Mouse (Mus musculus) left cerebral cortex, postnatal 36 days (tissue): ENCODE measurements around the gene Mrgpra9. TPM values are rescaled to one million over a fixed set of nuclear protein-coding genes. Genes with fewer than 3 reads are reported as not detected.
"Not testable (repeated sequence)": the region's sequence is repeated elsewhere in the genome, so short reads cannot be mapped to it uniquely, and the experiment has no call there.

Experiments used
- DNase-seq, 2 experiments: peaks; one replicate each; pipeline ENCODE4 v3.0.0; 2021 to 2022; ENCODE audit warnings: low spot score in 2 of 2, mixed read lengths in 1 of 2
- intact Hi-C: fragments of 180-260 bp; cut with DNase I; formaldehyde crosslinking; loops from one replicate; pipeline ENCODE4 v1.15.1; 2025
- total RNA-seq, 2 experiments: library from RNA; stranded (reverse); gene quantifications; 2 replicates each; pipeline ENCODE4 v1.2.3; 2021

Mrgpra9 gene
- total RNA-seq, result not detected

DNA sequence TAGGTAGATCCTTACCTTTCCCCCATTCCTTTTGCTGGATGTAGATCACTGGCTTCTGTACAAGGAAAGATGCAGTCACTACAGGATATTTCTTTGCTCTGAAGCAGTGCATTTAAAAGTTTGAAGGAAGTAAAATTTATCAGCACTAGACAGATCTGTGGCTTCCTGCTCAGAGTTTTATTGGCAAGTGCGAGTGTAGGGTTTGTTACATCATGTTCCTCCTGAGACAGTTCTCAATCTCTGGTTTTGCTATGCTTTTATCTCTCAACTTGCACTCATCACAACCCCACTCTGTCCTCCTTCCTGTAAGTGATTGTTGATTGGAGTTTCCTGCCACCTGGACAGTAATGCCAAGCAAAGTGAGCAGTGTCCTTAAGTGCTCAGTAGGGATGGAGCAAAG, at the start of gene Mrgpra9:
Gene Mrgpra9, minus strand, starts transcription at position 79 of the 400 bp plus-strand sequence.
- intact Hi-C loops, result no loop called here

GRCm38 (mm10) chr7:47299612-47300011, 47.0 kb upstream of the Mrgpra9 start:
- not testable (repeated sequence) for DNase-seq
- intact Hi-C loops, result loop anchor here (10.0 kb wide), 1 partner anchor 65 kb away; no protein-coding TSS in a partner anchor

More for the DNA sequence above, at the start of gene Mrgpra9:
- no peak for DNase-seq

- intact Hi-C loops, DNase-seq: not testable (repeated sequence)
These were observed 18.9 kb upstream of the Mrgpra9 start for GRCm38 (mm10) chr7:47271547-47271946.

DNA sequence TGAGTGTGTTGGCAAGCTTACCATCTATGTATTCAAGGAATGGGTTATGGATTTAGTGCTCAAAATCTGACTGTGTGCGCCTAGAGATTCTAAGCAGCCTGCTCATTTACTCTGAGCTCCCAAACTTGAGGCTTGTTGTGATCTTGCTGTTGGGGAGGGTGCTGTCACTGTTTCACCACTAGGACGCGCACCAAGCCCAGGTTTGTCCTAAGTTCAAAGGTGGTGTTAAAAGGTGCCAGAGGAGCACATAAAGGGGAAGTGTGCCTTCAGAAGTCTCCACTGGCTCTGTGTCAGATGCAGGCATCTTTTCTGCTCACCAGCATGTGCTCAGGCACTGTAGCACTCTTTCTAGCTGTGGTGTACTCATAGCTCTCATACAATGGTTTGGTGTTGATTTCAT, 8.0 kb downstream of the Mrgpra9 start:
- intact Hi-C loops, result no loop called here
- DNase-seq, result no peak

DNA sequence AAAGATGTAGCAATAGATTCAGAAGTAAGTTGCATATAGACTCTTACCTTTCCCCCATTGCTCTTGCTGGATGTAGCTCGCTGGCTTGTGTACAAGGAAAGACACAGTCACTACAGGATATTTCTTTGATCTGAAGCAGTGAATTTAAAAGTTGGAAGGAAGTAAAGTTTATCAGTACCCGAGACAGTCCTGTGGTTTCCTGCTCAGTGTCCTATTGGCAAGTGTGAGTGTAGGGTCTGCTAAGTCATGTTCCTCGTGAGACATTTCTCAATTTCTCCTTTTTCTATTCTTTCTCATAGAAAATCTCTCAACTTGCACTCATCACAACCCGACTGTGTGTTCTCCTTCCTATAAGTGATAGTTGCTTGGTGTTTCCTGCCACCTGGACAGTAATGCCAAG, 47.8 kb downstream of the Mrgpra9 start, which contains the start of gene Mrgpra6:
Gene Mrgpra6, minus strand, starts transcription at position 91 of the 400 bp plus-strand sequence.
- intact Hi-C loops, result loop anchor here (10.0 kb wide), 1 partner anchor 80 kb away; no protein-coding TSS in a partner anchor
- no peak for DNase-seq

GRCm38 (mm10) chr7:47195271-47195670, 57.4 kb downstream of the Mrgpra9 start:
- no peak for DNase-seq
- intact Hi-C loops, result no loop called here

Other genes with a start within 250 kb of the Mrgpra9 start
- 10 to 100 TPM; 15.1 TPM for gene Spty2d1, start 244.4 kb downstream of the Mrgpra9 start, total RNA-seq
- 10 to 100 TPM; 15.1 to 17.1 TPM for gene Tmem86a, start 202.2 kb downstream of the Mrgpra9 start, total RNA-seq
- gene Ptpn5, start 119.2 kb downstream of the Mrgpra9 start, total RNA-seq, result 100 to 1,000 TPM; 149 to 184 TPM
- not detected for gene Mrgpra6, start 47.9 kb downstream of the Mrgpra9 start, total RNA-seq
- not detected for gene Mrgpra1, start 101.4 kb upstream of the Mrgpra9 start, total RNA-seq
- not detected for gene Mrgpra2a, start 199.3 kb upstream of the Mrgpra9 start, total RNA-seq